Mouse (Mus musculus) midbrain, postnatal 0 days (tissue): ENCODE results near the gene Mymx. TPM values are rescaled to one million over a fixed set of nuclear protein-coding genes. Genes with fewer than 3 reads are reported as not detected.

ENCODE experiments used
- ATAC-seq: fragments of 200-750 bp; cut with Nextera tagmentation; 2 replicates; pipeline ENCODE4 v1.8.0; 2017; ENCODE audit warnings: moderate number of reproducible peaks, mild to moderate bottlenecking, moderate TSS enrichment, moderate library complexity; ENCODE audit not compliant: low FRiP score
- DNase-seq: peaks from one replicate; pipeline ENCODE4 v3.0.0-alpha.2; 2015; ENCODE audit warnings: low spot score
- H3K27ac ChIP-seq: fragments of 300-500 bp; sonication (generic); 2 replicates; pipeline ENCODE4 v1.5.1; 2014; ENCODE audit warnings: low read depth, mild to moderate bottlenecking, low read length, mixed read lengths
- H3K27me3 ChIP-seq: fragments of 300-500 bp; sonication (generic); 2 replicates; pipeline ENCODE4 v1.6.1; 2014; ENCODE audit warnings: low read length, control low read depth, mixed read lengths; ENCODE audit not compliant: insufficient read depth
- H3K36me3 ChIP-seq: fragments of 300-500 bp; sonication (generic); 2 replicates; pipeline ENCODE4 v1.6.1; 2014; ENCODE audit warnings: low read length, control low read depth, mixed read lengths; ENCODE audit not compliant: insufficient read depth
- H3K4me1 ChIP-seq: fragments of 300-500 bp; sonication (generic); 2 replicates; pipeline ENCODE4 v1.6.1; 2014; ENCODE audit warnings: mild to moderate bottlenecking, control low read depth, antibody characterized with exemption, low read length, mixed read lengths; ENCODE audit not compliant: insufficient read depth
- H3K4me2 ChIP-seq: fragments of 300-500 bp; sonication (generic); 2 replicates; pipeline ENCODE4 v1.6.1; 2014; ENCODE audit warnings: low read depth, mild to moderate bottlenecking, low read length, mixed read lengths; ENCODE audit not compliant: poor library complexity, severe bottlenecking
- H3K4me3 ChIP-seq: fragments of 300-500 bp; sonication (generic); 2 replicates; pipeline ENCODE4 v1.5.1; 2014; ENCODE audit warnings: low read depth, mild to moderate bottlenecking, low read length, moderate library complexity
- H3K9ac ChIP-seq: fragments of 300-500 bp; sonication (generic); replicated peaks from 2 replicates; pipeline ENCODE4 v1.6.1; 2014; ENCODE audit warnings: mild to moderate bottlenecking, low read length, moderate library complexity, mixed read lengths; ENCODE audit not compliant: poor library complexity, severe bottlenecking
- H3K9me3 ChIP-seq: fragments of 300-500 bp; sonication (generic); 2 replicates; pipeline ENCODE4 v1.6.1; 2016; ENCODE audit warnings: low read length, control low read depth
- CTCF ChIP-seq: IDR thresholded peaks from 2 replicates; pipeline ENCODE4 v1.5.1; 2016; ENCODE audit warnings: antibody characterized with exemption, mild to moderate bottlenecking
- WGBS: fragments of 180-500 bp; shearing (Covaris S2); extraction: QIAGEN DNeasy Blood & Tissue Kit; methylation state at CpG from one replicate; pipeline ENCODE4 v1.1.7; 2014; 5-methylcytosine and 5-hydroxymethylcytosine counted together
- polyA plus RNA-seq: library from polyadenylated mRNA; unstranded; fragments of >200 nt; fragmentation: Nextera tagmentation; extraction: Ambion mirVana; gene quantifications from 2 replicates; pipeline ENCODE4 v1.2.1, GENCODE M21; 2015
- total RNA-seq: library from RNA; depleted of rRNA; stranded (reverse); fragments of >200 nt; gene quantifications from 2 replicates; pipeline ENCODE4 v1.2.3, GENCODE M21; 2014

Gene Mymx
- total and polyA plus RNA-seq, 2 experiments from 2014 or later, result not detected

DNA sequence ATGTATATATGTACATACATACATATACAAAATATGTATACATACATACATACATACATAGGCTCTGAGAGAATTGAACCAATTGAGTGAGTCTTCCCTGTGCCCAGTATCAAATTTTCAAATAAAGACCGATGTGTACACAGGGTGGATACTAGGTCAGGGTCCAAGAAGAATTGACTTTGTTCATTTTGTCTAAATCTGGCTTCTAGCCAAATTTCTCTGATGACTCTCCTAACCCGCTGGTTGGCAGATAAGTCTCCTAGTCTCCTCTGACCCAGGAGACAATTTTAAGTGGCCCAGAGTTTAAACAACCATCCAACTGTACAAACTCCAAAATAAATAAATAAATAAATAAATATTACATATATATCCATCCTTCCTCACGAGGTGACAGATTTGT is 3.0 kb downstream of the Mymx start:
- peak overlapping the region; percentile 51 for H3K4me2 ChIP-seq
- peaks cover 16% of the 10 kb centered on the region for H3K27me3 ChIP-seq
- peaks cover 9% of the 10 kb centered on the region for H3K4me1 ChIP-seq
- no peaks in the 10 kb centered on the region for H3K9me3 ChIP-seq
- DNase-seq, result no peak
- no peaks in the 10 kb centered on the region for H3K36me3 ChIP-seq
- no peak overlapping the region for H3K9ac ChIP-seq
- no peak overlapping the region for H3K4me3 ChIP-seq
- 38% methylated on average over 3 of the region's 3 CpGs for WGBS
- no peak for TF ChIP-seq CTCF
- ATAC-seq, result no peak
- H3K27ac ChIP-seq, result no peak overlapping the region

DNA sequence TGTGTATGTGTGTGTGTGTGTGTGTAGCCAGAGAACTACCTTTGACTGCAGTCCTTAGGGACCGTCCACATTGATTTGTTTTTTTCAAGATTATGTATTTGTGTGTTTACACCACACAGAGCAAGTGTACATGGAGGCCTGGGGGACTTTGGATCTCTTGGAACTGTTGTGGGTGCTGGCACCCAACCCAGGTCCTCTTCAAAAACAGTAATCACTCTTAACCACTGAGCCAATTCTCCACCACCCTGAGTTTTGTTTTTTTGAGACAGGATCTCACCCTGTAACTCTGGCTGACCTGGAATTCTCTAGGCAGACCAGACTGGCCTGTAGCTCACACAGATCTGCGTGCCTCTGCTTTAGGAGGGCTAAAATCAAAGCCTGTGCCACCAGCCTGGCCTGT is 3.5 kb downstream of the Mymx start:
- H3K9me3 ChIP-seq, result no peaks in the 10 kb centered on the region
- DNase-seq, result no peak
- H3K27ac ChIP-seq, result no peak overlapping the region

DNA sequence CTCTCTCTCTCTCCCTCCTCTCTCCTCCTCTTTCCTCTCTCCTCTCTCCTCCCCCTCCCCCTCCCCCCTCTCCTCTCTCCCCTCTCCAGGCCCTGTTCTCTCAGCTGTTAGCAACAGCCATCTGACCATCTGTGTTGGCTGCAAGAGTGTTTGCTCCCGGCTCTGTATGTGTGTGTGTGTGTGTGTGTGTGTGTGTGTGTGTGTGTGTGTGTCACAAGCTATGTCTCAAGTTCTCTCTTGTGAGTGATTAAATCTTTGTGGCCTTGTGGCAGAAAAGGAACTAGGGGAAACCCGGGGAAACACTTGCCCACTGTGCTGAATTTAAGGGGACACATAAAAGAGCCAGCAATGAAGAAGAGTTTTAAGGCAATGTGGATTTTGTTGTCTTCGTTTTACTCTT is 4.1 kb downstream of the Mymx start:
- H3K9me3 ChIP-seq, result no peaks in the 10 kb centered on the region
- ATAC-seq (no peak), DNase-seq (peak; percentile 83)
- H3K4me3 ChIP-seq, result no peak overlapping the region
- no peak overlapping the region for H3K27ac ChIP-seq
- H3K4me2 ChIP-seq, result no peak overlapping the region
- H3K27me3 ChIP-seq, result peaks cover 24% of the 10 kb centered on the region
- H3K4me1 ChIP-seq, result peaks cover 9% of the 10 kb centered on the region
- no peak for TF ChIP-seq CTCF
- no peaks in the 10 kb centered on the region for H3K36me3 ChIP-seq
- WGBS, result 40% methylated on average over 3 of the region's 3 CpGs
- H3K9ac ChIP-seq, result no peak overlapping the region

More for the DNA sequence above, 3.5 kb downstream of the Mymx start:
- WGBS, result 93% methylated on average over 2 of the region's 2 CpGs
- Histone ChIP-seq H3K27me3 (peaks cover 20% of the 10 kb centered on the region), H3K4me2 (no peak overlapping the region), H3K36me3 (no peaks in the 10 kb centered on the region), H3K9ac (no peak overlapping the region), H3K4me3 (no peak overlapping the region), H3K4me1 (peaks cover 9% of the 10 kb centered on the region)
- ATAC-seq, result no peak
- no peak for TF ChIP-seq CTCF

DNA sequence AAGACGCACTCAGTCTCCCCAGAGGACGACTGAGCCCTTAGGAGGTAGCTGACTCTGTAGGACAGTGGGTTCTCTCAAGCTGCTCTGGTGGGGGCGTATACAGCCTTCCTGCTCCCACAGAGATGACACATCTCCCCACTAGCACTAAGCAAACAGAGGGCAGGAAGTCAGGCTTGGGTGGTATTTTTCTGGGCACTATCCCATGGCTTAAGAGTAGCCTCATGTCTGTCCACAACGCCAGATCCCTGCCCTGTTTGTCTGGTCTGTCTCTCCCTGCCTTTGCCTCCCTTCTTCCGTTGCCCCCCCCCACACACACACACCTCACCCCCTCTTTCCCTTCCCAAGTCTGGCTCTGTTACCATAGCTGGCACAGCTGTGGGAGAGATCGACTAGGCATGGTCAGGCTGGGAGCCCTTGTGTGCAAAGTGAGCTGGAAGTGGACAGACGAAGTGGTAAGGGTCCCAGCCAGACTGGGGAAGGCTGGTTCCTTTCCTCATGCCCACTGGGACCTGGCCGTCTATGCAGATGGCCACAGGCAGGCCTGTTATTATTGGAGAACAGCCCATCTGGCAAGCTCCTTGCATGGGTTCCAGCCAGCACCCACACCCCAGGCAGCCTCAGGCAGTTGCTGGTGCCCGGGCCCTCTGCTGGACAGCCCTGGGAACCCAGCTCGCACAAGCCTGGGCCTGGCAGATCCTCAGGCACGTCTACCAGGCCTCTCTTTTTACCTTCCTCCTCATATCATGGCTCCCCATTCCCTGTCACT is 5.1 kb downstream of the Mymx start:
- Histone ChIP-seq H3K4me2 (no peak overlapping the region), H3K36me3 (no peaks in the 10 kb centered on the region), H3K27ac (no peak overlapping the region), H3K9ac (no peak overlapping the region), H3K4me3 (no peak overlapping the region), H3K27me3 (peaks cover 20% of the 10 kb centered on the region), H3K4me1 (peaks cover 15% of the 10 kb centered on the region), H3K9me3 (no peaks in the 10 kb centered on the region)
- DNase-seq (peak; percentile 78), ATAC-seq (peak; percentile 21)
- WGBS, result 30% methylated on average over 11 of the region's 11 CpGs
- peak; percentile 67 for TF ChIP-seq CTCF

DNA sequence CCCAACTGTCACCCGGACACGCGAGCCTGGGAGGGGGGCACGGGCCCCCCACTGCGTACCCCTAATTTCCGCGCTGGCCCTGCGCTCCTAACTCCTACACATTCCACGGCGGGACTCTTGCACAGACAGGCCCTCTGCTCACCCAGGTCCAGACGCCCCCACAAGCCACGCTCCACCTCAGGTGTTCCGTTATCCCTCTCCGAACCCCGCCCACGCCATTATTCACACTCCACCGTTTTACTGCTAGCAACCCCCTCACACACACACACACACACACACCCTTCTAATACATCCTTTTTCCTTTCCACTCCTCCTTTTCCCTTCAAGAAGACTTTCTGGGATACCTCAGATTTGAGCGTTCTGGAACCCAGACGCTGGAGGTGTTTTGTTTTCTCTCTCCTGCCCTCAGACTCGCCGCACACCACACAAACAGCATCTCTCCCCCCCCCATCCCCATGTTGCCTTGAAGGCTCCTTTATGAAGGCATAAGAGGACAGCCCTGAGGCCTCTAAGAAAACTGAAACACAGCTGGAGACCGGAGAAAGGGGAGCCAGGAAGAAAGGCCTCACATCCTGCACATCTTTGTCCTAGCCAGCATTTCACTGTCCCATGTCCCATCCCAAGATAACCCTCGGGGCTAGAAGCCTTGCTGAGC is 6.0 kb downstream of the Mymx start:
- ATAC-seq (no peak), DNase-seq (no peak)
- no peak overlapping the region for H3K27ac ChIP-seq
- WGBS, result 8% methylated on average over 23 of the region's 23 CpGs
- peaks cover 15% of the 10 kb centered on the region for H3K4me1 ChIP-seq
- H3K9me3 ChIP-seq, result no peaks in the 10 kb centered on the region
- H3K36me3 ChIP-seq, result no peaks in the 10 kb centered on the region
- H3K4me3 ChIP-seq, result peak overlapping the region; percentile 46
- peak overlapping the region; percentile 54 for H3K9ac ChIP-seq
- peaks cover 15% of the 10 kb centered on the region for H3K27me3 ChIP-seq
- no peak for TF ChIP-seq CTCF
- H3K4me2 ChIP-seq, result peak overlapping the region; percentile 92
